In the genomic region with DNA sequence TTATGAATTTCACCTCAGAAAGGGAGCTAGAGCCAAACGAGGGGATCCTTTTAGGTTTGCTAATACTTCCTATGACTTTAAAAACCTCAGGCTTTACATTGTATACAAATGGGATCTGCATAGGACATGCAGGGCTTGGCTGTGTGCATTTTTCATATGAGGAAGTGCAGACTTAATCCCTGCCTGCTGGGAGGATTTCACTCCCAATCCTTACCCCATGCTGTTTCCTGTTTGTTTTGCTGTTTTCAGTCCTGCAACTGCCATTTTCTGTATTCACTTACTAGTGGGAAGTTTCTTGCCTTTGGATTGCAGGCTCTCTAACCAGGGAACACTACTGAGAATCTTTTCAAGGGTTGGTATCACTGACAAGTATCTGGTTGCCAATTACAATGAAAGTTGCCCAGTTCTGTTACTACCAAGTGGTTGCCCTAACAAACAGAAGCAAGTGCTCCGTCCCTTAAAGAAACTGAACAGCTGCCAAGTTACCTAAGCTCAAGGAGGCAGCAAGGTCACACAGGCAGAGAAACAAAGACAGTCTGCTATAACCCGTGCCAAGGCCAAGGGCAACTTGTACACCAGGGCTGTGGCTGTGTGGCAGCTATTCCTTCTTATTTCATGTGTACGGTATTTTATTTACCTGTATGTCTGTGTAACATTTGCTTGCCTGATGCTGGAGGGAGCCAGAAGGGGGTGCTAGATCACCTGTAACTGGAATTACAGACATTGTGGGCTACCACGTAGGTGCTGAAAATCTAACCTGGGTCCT, we compare ENCODE assay signal across 9 mouse cellular contexts. TPM values are rescaled to one million over a fixed set of nuclear protein-coding genes. Genes with fewer than 3 reads are reported as not detected.
DNase-seq lines count a peak whose midpoint lies in the region; ATAC-seq and TF ChIP-seq lines count a peak whose summit lies in the region.
"Had no signal": no experiment of that assay in that cellular context is flagged by ENCODE, and none has a peak within 500 bp of the region (broad histone marks: within the 10 kb centered on the region; RNA-seq: fewer than 3 reads in every experiment).

No protein-coding gene starts in this region.

- no peak for TF ChIP-seq CTCF in heart, postnatal 0 days (IDR thresholded peaks at IDR 0.05; ENCODE audit: low read depth)
- no peak for TF ChIP-seq CTCF in bone marrow macrophage, adult 2 months (IDR thresholded peaks at IDR 0.05; ENCODE audit: low read depth, low read length)

- no peak for DNase-seq in heart, postnatal 0 days (ENCODE audit: low spot score)
- DNase-seq in heart, embryonic 10.5 days (ENCODE audit: low spot score): no peak
- DNase-seq in lung, postnatal 25 days (ENCODE audit: low spot score): peak; percentile 12
- DNase-seq in natural killer cell, adult 2 months (ENCODE audit: low spot score in 2 of 2): no peak
- DNase-seq: gastrocnemius, postnatal 25 days had no signal

- ATAC-seq in heart, postnatal 0 days (ENCODE audit: insufficient read depth, low read depth): no peak
- no peak for ATAC-seq in midbrain, embryonic 12.5 days (ENCODE audit: low FRiP score, low read depth)
- ATAC-seq in midbrain, embryonic 13.5 days: no peak
- ATAC-seq in megakaryocyte-erythroid progenitor cell, adult 5-6 weeks (replicated peaks; ENCODE audit: low FRiP score, low TSS enrichment, poor library complexity, severe bottlenecking): no peak

- H3K36me3 ChIP-seq in heart, postnatal 0 days (replicated peaks; ENCODE audit: control insufficient read depth, insufficient read depth, low read length): 0 out of 2 replicates have a peak, but pooled peaks cover 7% of the 10 kb centered on the region
- peaks cover 7% of the 10 kb centered on the region for H3K36me3 ChIP-seq in heart, embryonic 10.5 days
- peaks cover 4% of the 10 kb centered on the region; the same call in 1 of the 2 replicates for H3K36me3 ChIP-seq in midbrain, embryonic 12.5 days
- 0 out of 2 replicates have a peak, but pooled peaks cover 4% of the 10 kb centered on the region for H3K36me3 ChIP-seq in midbrain, embryonic 13.5 days

- H3K4me1 ChIP-seq in heart, postnatal 0 days (ENCODE audit: control insufficient read depth, insufficient read depth): no peaks in the 10 kb centered on the region
- no peaks in the 10 kb centered on the region for H3K4me1 ChIP-seq in heart, embryonic 10.5 days
- H3K4me1 ChIP-seq in midbrain, embryonic 12.5 days: 0 out of 2 replicates have a peak, but pooled peaks cover 6% of the 10 kb centered on the region
- 0 out of 2 replicates have a peak, but pooled peaks cover 6% of the 10 kb centered on the region for H3K4me1 ChIP-seq in midbrain, embryonic 13.5 days (replicated peaks)
- H3K4me1 ChIP-seq in bone marrow macrophage, adult 2 months (ENCODE audit: control insufficient read depth, insufficient read depth, low read length): peaks cover 27% of the 10 kb centered on the region

- peak overlapping the region; percentile 7; the same call in 1 of the 2 replicates for H3K27ac ChIP-seq in heart, postnatal 0 days (ENCODE audit: low read depth)
- H3K27ac ChIP-seq in heart, embryonic 10.5 days: no peak overlapping the region
- H3K27ac ChIP-seq in midbrain, embryonic 12.5 days (replicated peaks): 0 out of 2 replicates have a peak overlapping the region, but pooled peaks have one; percentile 10
- H3K27ac ChIP-seq in midbrain, embryonic 13.5 days: no peak overlapping the region
- peak overlapping the region; percentile 65 for H3K27ac ChIP-seq in bone marrow macrophage, adult 2 months (ENCODE audit: insufficient read depth, low read depth, low read length)

- H3K9ac ChIP-seq in heart, postnatal 0 days (replicated peaks; ENCODE audit: low read depth, low read length): no peak overlapping the region
- no peak overlapping the region for H3K9ac ChIP-seq in midbrain, embryonic 12.5 days (replicated peaks)
- H3K9ac ChIP-seq in midbrain, embryonic 13.5 days (replicated peaks): no peak overlapping the region

- H3K4me3 ChIP-seq in heart, postnatal 0 days (ENCODE audit: low read depth, low read length): no peak overlapping the region
- no peak overlapping the region for H3K4me3 ChIP-seq in heart, embryonic 10.5 days
- H3K4me3 ChIP-seq in midbrain, embryonic 12.5 days: no peak overlapping the region
- H3K4me3 ChIP-seq in midbrain, embryonic 13.5 days (replicated peaks): no peak overlapping the region
- no peak overlapping the region for H3K4me3 ChIP-seq in bone marrow macrophage, adult 2 months (ENCODE audit: insufficient read depth, low read length)

- no peak for TF ChIP-seq POLR2A in bone marrow macrophage, adult 2 months (IDR thresholded peaks at IDR 0.05; ENCODE audit: borderline replicate concordance, low read depth, low read length)

- TF ChIP-seq EP300 in heart, postnatal 0 days (IDR thresholded peaks at IDR 0.05; ENCODE audit: low read depth): no peak

- H3K4me2 ChIP-seq in heart, postnatal 0 days (ENCODE audit: low read depth, low read length): no peak overlapping the region
- H3K4me2 ChIP-seq in midbrain, embryonic 12.5 days (replicated peaks): no peak overlapping the region
- no peak overlapping the region for H3K4me2 ChIP-seq in midbrain, embryonic 13.5 days (replicated peaks)

- 66% methylated on average over 5 of the region's 5 CpGs for WGBS in heart, postnatal 0 days
- WGBS in heart, embryonic 10.5 days: 76% methylated on average over 5 of the region's 5 CpGs
- WGBS in midbrain, embryonic 12.5 days: 53% methylated on average over 5 of the region's 5 CpGs
- WGBS in midbrain, embryonic 13.5 days: 51% methylated on average over 5 of the region's 5 CpGs

- no peaks in the 10 kb centered on the region for H3K27me3 ChIP-seq in heart, postnatal 0 days (ENCODE audit: control insufficient read depth, insufficient read depth, low read length)
- H3K27me3 ChIP-seq in heart, embryonic 10.5 days (ENCODE audit: insufficient read depth, poor library complexity, severe bottlenecking): no peaks in the 10 kb centered on the region
- H3K27me3 ChIP-seq in midbrain, embryonic 12.5 days: no peaks in the 10 kb centered on the region
- H3K27me3 ChIP-seq in midbrain, embryonic 13.5 days: no peaks in the 10 kb centered on the region

- no peaks in the 10 kb centered on the region for H3K9me3 ChIP-seq in heart, postnatal 0 days (replicated peaks; ENCODE audit: control insufficient read depth, low read length)
- H3K9me3 ChIP-seq in heart, embryonic 10.5 days: no peaks in the 10 kb centered on the region
- no peaks in the 10 kb centered on the region for H3K9me3 ChIP-seq in midbrain, embryonic 12.5 days
- no peaks in the 10 kb centered on the region for H3K9me3 ChIP-seq in midbrain, embryonic 13.5 days

RNA-seq across cellular contexts. Expression of gene Supt3, which starts 12.2 kb away (rescaled TPM):
- 4.3 and 7.2 TPM in 2 replicates for total RNA-seq in heart, postnatal 0 days (2014; rRNA removed; ENCODE audit: low replicate concordance)
- 19.5 and 20.0 TPM in 2 replicates for polyA plus RNA-seq in heart, postnatal 0 days (2015; fragmentation: Nextera tagmentation; extraction: Ambion mirVana)
- polyA plus RNA-seq in heart, embryonic 10.5 days (2016; fragmentation: Nextera tagmentation; extraction: Ambion mirVana): 19.8 and 23.1 TPM in 2 replicates
- polyA plus RNA-seq in midbrain, embryonic 12.5 days (2016; fragmentation: Nextera tagmentation; extraction: Ambion mirVana): 24.7 and 25.0 TPM in 2 replicates
- polyA plus RNA-seq in midbrain, embryonic 13.5 days (2015; fragmentation: Nextera tagmentation; extraction: Ambion mirVana): 19.0 and 20.0 TPM in 2 replicates
- 14.5 and 15.4 TPM in 2 replicates for polyA plus RNA-seq in bone marrow macrophage, adult 2 months (2012; ENCODE audit: insufficient read depth, insufficient read length, missing spikeins)
- total RNA-seq in megakaryocyte-erythroid progenitor cell, adult 5-6 weeks (2014; fragmentation: Nextera tagmentation): 14.7 and 21.5 TPM in 2 replicates
- total RNA-seq in megakaryocyte-erythroid progenitor cell, adult 5-6 weeks (2017): 6.6 and 11.8 TPM in 2 replicates

RNA-seq across cellular contexts. Expression of gene Runx2, which starts 25.4 kb away (rescaled TPM):
- 0.08 TPM in 1 of 2 replicates, not detected in the other for total RNA-seq in heart, postnatal 0 days (2014; rRNA removed; ENCODE audit: low replicate concordance)
- polyA plus RNA-seq in heart, postnatal 0 days (2015; fragmentation: Nextera tagmentation; extraction: Ambion mirVana): 0.04 and 0.10 TPM in 2 replicates
- 0.22 and 2.1 TPM in 2 replicates for polyA plus RNA-seq in heart, embryonic 10.5 days (2016; fragmentation: Nextera tagmentation; extraction: Ambion mirVana)
- polyA plus RNA-seq in midbrain, embryonic 12.5 days (2016; fragmentation: Nextera tagmentation; extraction: Ambion mirVana): 2.0 and 4.6 TPM in 2 replicates
- polyA plus RNA-seq in midbrain, embryonic 13.5 days (2015; fragmentation: Nextera tagmentation; extraction: Ambion mirVana): 0.14 and 0.77 TPM in 2 replicates
- 4.0 and 7.9 TPM in 2 replicates for polyA plus RNA-seq in bone marrow macrophage, adult 2 months (2012; ENCODE audit: insufficient read depth, insufficient read length, missing spikeins)
- 4.3 and 18.7 TPM in 2 replicates for total RNA-seq in megakaryocyte-erythroid progenitor cell, adult 5-6 weeks (2014; fragmentation: Nextera tagmentation)
- 0.38 and 2.9 TPM in 2 replicates for total RNA-seq in megakaryocyte-erythroid progenitor cell, adult 5-6 weeks (2017)

Comparison
In these comparisons a context has a peak if more than half of its experiments do, and no peak if none do; other contexts are left out.
1. H3K27ac ChIP-seq: peak in heart, postnatal 0 days (single experiment), midbrain, embryonic 12.5 days (single experiment) and bone marrow macrophage, adult 2 months (single experiment); none in heart, embryonic 10.5 days (single experiment) and midbrain, embryonic 13.5 days (single experiment).